Mouse (Mus musculus) gastrocnemius, postnatal 10 days (tissue): ENCODE results near the gene Olfr922. TPM values are rescaled to one million over a fixed set of nuclear protein-coding genes. Genes with fewer than 3 reads are reported as not detected.

Source experiments
- DNase-seq: peaks from one replicate; pipeline ENCODE4 v3.0.0; 2021; ENCODE audit warnings: mixed read lengths
- long read RNA-seq, 2 experiments: library from polyadenylated mRNA; stranded (forward); transcript quantifications; one replicate each; pipeline ENCODE4 v2.0.0; 2021
- total RNA-seq, 2 experiments: library from RNA; stranded (reverse); gene quantifications; 2 replicates each; pipeline ENCODE4 v1.2.3; 2021

The Olfr922 gene
- total RNA-seq: not detected
- long read RNA-seq, experiment 1: 0 reads
- long read RNA-seq, experiment 2: 0 reads

DNA sequence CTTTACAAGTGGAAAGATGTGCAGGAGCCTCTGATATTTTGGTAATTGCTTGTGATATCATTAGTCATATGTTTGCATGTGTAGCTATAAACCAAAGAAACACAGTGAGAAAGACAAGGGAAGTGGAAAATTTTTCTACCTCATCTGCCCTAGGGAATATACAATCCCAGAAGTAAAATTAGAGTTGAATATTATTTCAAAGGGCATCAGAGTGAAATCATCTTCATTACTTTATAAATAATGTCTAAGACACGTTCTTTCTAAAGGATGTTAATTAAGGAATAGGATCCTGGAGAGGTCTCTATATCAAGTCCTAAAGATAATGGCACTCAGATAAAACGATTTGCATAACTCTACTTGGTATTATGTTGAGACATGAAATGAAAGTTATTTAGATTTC, at the start of gene Olfr922:
Olfr922 (plus strand) TSS at position 301 of the 400 bp plus-strand sequence.
- DNase-seq: no peak

- no peak for DNase-seq
Measured at GRCm38 (mm10) chr9:38772768-38773167, 41.6 kb upstream of the Olfr922 start, which contains the start of gene Olfr921. Gene Olfr921 (plus strand): TSS chr9:38773068.

GRCm38 (mm10) chr9:38792689-38793088, 21.7 kb upstream of the Olfr922 start:
- no peak for DNase-seq

DNA sequence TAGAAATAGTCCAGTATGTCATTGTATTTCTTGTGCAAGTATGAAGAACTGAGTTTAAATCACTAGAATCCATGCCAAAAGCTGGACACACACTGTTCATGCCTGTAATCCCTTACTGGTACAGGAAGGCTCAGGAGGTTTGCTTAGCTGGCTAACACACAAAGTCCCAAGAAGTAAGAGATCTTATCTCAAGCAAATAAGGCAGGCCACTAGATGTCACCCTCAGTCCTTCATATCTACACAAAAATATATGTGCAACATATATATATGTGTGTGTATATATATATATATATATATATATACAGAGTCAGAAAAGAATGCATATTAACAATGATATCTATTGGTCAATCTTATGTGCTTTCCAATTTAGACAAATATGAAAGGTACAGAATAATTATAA, 8.7 kb upstream of the Olfr922 start:
- DNase-seq: no peak

GRCm38 (mm10) chr9:38815458-38815986, 1.1 kb downstream of the Olfr922 start:
- no peak for DNase-seq

GRCm38 (mm10) chr9:38826245-38826644, 11.8 kb downstream of the Olfr922 start, which contains the start of gene Olfr923:
Gene Olfr923 (plus strand): TSS chr9:38826545.
- DNase-seq: no peak

DNA sequence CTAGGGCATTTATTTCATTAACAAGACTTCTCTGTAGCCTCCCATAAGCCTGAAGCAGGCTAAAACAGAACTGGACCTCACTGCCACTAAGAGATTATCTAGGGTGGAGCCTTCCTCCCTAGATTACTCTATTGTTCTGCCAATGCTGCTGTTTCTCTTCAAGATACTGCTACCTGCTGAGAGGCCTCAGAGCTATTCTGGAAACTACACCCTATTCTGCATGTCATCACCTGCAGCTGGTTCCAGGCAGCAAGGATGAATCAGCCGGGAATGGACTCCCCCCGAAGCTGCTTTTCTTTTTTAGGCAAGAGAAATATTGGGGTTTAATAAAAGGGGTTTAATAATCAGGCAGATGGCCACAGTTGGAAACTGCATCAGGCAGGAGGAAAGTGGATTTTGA, 18.6 kb downstream of the Olfr922 start:
- no peak for DNase-seq

DNA sequence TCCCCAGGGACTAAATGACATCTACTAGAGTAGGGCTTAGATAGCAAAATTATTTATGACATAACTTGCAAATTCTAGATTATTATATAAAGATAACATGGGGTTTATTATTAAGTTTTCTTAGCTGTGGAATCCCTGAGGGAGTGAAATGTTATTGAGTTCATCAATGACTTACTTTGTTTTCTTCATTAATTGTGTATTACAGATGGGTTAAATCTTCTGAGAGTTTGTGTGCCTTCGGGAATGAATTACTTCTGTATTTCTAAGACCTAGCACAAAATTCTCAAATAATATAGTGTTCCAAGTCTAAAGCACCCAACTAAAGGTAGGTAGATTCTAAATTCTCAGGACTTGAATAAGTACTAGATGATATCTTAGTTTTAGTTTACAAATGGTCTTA, 29.7 kb downstream of the Olfr922 start, which contains the start of gene Olfr924:
Olfr924 (plus strand) TSS at position 301 of the 400 bp plus-strand sequence.
- no peak for DNase-seq

DNA sequence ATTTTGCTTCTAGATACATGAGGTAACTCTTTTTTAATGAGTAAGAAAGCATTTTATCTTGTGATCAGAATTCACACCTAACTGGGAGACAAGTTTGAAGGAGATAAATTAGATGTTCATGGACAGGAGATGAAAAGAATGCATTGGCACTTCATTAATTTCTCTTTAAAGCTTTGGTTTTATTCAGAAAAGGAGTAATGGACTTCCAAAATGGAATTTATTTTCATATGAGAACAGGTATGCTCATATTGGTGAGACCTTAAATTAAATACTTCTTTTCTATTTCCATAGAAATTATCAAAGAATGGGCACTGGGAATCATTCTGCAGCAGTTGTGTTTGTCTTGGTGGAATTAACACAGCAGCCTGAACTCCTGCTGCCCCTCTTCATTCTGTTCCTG, 40.3 kb downstream of the Olfr922 start, which contains the start of gene Olfr26:
Olfr26 (plus strand) TSS at position 301 of the 400 bp plus-strand sequence.
- DNase-seq: no peak

Other genes with a start within 250 kb of the Olfr922 start
- not detected for gene Olfr912, start 234.4 kb upstream of the Olfr922 start, total RNA-seq
- gene Olfr913, start 221.9 kb upstream of the Olfr922 start, total RNA-seq: not detected
- gene Olfr914, start 209.5 kb upstream of the Olfr922 start, total RNA-seq: not detected
- not detected for gene Olfr916, start 154.7 kb upstream of the Olfr922 start, total RNA-seq
- not detected for gene Olfr917, start 148.8 kb upstream of the Olfr922 start, total RNA-seq
- gene Olfr918, start 140.0 kb upstream of the Olfr922 start, total RNA-seq: not detected
- gene Olfr919, start 110.9 kb upstream of the Olfr922 start, total RNA-seq: not detected
- gene Vwa5a, start 96.3 kb upstream of the Olfr922 start, total RNA-seq: 10 to 100 TPM; 22.5 to 29.6 TPM
- gene Olfr920, start 62.3 kb upstream of the Olfr922 start, total RNA-seq: under 1 TPM; 0.07 to 0.12 TPM
- gene Olfr921, start 41.5 kb upstream of the Olfr922 start, total RNA-seq: not detected
- gene Olfr923, start 11.9 kb downstream of the Olfr922 start, total RNA-seq: not detected
- gene Olfr924, start 29.8 kb downstream of the Olfr922 start, total RNA-seq: not detected
- not detected for gene Olfr26, start 40.4 kb downstream of the Olfr922 start, total RNA-seq
- not detected for gene Olfr926, start 62.5 kb downstream of the Olfr922 start, total RNA-seq
- gene Olfr930, start 115.2 kb downstream of the Olfr922 start, total RNA-seq: not detected
- not detected for gene Olfr933, start 157.7 kb downstream of the Olfr922 start, total RNA-seq
- not detected for gene Olfr934, start 173.7 kb downstream of the Olfr922 start, total RNA-seq
- not detected for gene Olfr935, start 185.1 kb downstream of the Olfr922 start, total RNA-seq
- not detected for gene Olfr146, start 208.8 kb downstream of the Olfr922 start, total RNA-seq